ENCODE assay signal across 10 mouse cellular contexts in genomic region chr4:107637670-107638069, GRCm38 (mm10). TPM values are rescaled to one million over a fixed set of nuclear protein-coding genes. Genes with fewer than 3 reads are reported as not detected.
DNase-seq lines count a peak whose midpoint lies in the region; TF ChIP-seq lines count a peak whose summit lies in the region.
"Had no signal": no experiment of that assay in that cellular context is flagged by ENCODE, and none has a peak within 500 bp of the region (broad histone marks: within the 10 kb centered on the region; RNA-seq: fewer than 3 reads in every experiment).

No protein-coding gene starts in this region.

- no peak for TF ChIP-seq POLR2A in MEL (IDR thresholded peaks at IDR 0.05; ENCODE audit: control insufficient read depth in 1 of 2, insufficient read depth in 1 of 2, low read depth in 1 of 2, low read length in 2 of 2, poor library complexity in 1 of 2)

- no peak overlapping the region for H3K4me3 ChIP-seq in MEL (ENCODE audit: control insufficient read depth in 1 of 2, insufficient read depth in 1 of 2, low read depth in 2 of 2, low read length in 2 of 2)
- H3K4me3 ChIP-seq in midbrain, embryonic 10.5 days: no peak overlapping the region
- H3K4me3 ChIP-seq: embryonic facial prominence, embryonic 12.5 days had no signal

- TF ChIP-seq EP300 in MEL (IDR thresholded peaks at IDR 0.05; ENCODE audit: low read depth in 1 of 2, low read length in 2 of 2): no peak

- DNase-seq in heart, postnatal 4 days: peak; percentile 43
- no peak for DNase-seq in heart, adult 8-10 months (ENCODE audit: low spot score)
- peak; percentile 72 for DNase-seq in 3T3-L1 (ENCODE audit: low read depth, low spot score)
- DNase-seq in MEL (ENCODE audit: low read depth, low spot score): peak; percentile 70
- DNase-seq in embryo, embryonic 10 days (ENCODE audit: low spot score): peak; percentile 59
- peak; percentile 11 to 27 for DNase-seq in lung, adult 18-20 months
- peak; percentile 46 for DNase-seq in thymus, postnatal 0 days (ENCODE audit: low spot score)
- DNase-seq in midbrain, embryonic 10.5 days (ENCODE audit: low spot score): no peak

- no peaks in the 10 kb centered on the region for H3K27me3 ChIP-seq in MEL (ENCODE audit: control insufficient read depth in 1 of 2, insufficient read depth in 2 of 2, low read length in 2 of 2)
- no peaks in the 10 kb centered on the region for H3K27me3 ChIP-seq in midbrain, embryonic 10.5 days (ENCODE audit: low read depth, poor library complexity, severe bottlenecking)
- H3K27me3 ChIP-seq: embryonic facial prominence, embryonic 12.5 days had no signal

- no peak overlapping the region for H3K27ac ChIP-seq in MEL (ENCODE audit: control insufficient read depth, low read depth, low read length)
- no peak overlapping the region for H3K27ac ChIP-seq in midbrain, embryonic 10.5 days (replicated peaks)
- H3K27ac ChIP-seq: embryonic facial prominence, embryonic 12.5 days had no signal

- H3K79me2 ChIP-seq in MEL (ENCODE audit: control insufficient read depth, insufficient read depth, low read length, poor library complexity): no peaks in the 10 kb centered on the region

- H3K4me1 ChIP-seq in MEL (ENCODE audit: control insufficient read depth in 1 of 2, insufficient read depth in 2 of 2, low read length in 2 of 2): no peaks in the 10 kb centered on the region
- H3K4me1 ChIP-seq in midbrain, embryonic 10.5 days: 0 out of 2 replicates have a peak, but pooled peaks cover 8% of the 10 kb centered on the region

- no peaks in the 10 kb centered on the region for H3K36me3 ChIP-seq in MEL (ENCODE audit: control insufficient read depth in 1 of 2, insufficient read depth in 2 of 2, low read length in 2 of 2)
- no peaks in the 10 kb centered on the region for H3K36me3 ChIP-seq in midbrain, embryonic 10.5 days
- H3K36me3 ChIP-seq: embryonic facial prominence, embryonic 12.5 days had no signal

- peak; percentile 68 for TF ChIP-seq RAD21 in MEL (IDR thresholded peaks at IDR 0.05; ENCODE audit: low read depth, low read length)

- WGBS in midbrain, embryonic 10.5 days: 65% methylated on average over 3 of the region's 3 CpGs

- H3K9ac ChIP-seq in MEL (ENCODE audit: control insufficient read depth, low read depth, low read length, poor library complexity, severe bottlenecking): no peak overlapping the region
- H3K9ac ChIP-seq: embryonic facial prominence, embryonic 12.5 days had no signal

- TF ChIP-seq CTCF in MEL (IDR thresholded peaks at IDR 0.05 in 2 of 3, conservative IDR thresholded peaks at IDR 0.05 in 1 of 3; ENCODE audit: control insufficient read depth in 1 of 3, insufficient read depth in 1 of 3, low read depth in 2 of 3, low read length in 3 of 3, poor library complexity in 1 of 3, severe bottlenecking in 1 of 3): peak; percentile 68 to 84 (median 77)

- no peaks in the 10 kb centered on the region for H3K9me3 ChIP-seq in MEL (replicated peaks; ENCODE audit: insufficient read depth, low read length)
- no peaks in the 10 kb centered on the region for H3K9me3 ChIP-seq in midbrain, embryonic 10.5 days (replicated peaks)
- H3K9me3 ChIP-seq: embryonic facial prominence, embryonic 12.5 days had no signal

TF ChIP-seq in MEL, 35 proteins besides CTCF, POLR2A, EP300 and RAD21:
- TF ChIP-seq ZC3H11A (IDR thresholded peaks at IDR 0.05; ENCODE audit: low read depth, low read length) (peak; percentile 50; the same call in 1 of the 2 replicates), MAFK (IDR thresholded peaks at IDR 0.05; ENCODE audit: borderline replicate concordance, low read depth, low read length) (no peak), ELF1 (IDR thresholded peaks at IDR 0.05; ENCODE audit: low read depth, low read length) (no peak), SMC3 (IDR thresholded peaks at IDR 0.05; ENCODE audit: low read depth, low read length) (peak; percentile 90), NELFE (IDR thresholded peaks at IDR 0.05; ENCODE audit: low read depth, low read length) (no peak), RCOR1 (IDR thresholded peaks at IDR 0.05; ENCODE audit: low read depth, low read length) (no peak)

RNA-seq across cellular contexts. Expression of gene Dmrtb1, which starts 46.4 kb away (rescaled TPM):
- not detected for total RNA-seq in heart, postnatal 4 days (2021)
- total RNA-seq in heart, adult 8-10 months (2022): not detected
- total RNA-seq in MEL (2012; rRNA removed): not detected in 2 replicates
- polyA plus RNA-seq in MEL (2012; ENCODE audit: insufficient read depth in 1 of 2, insufficient read length in 2 of 2, low read depth in 1 of 2, low replicate concordance in 2 of 2, missing spikeins in 1 of 2): not detected
- polyA plus RNA-seq in thymus, postnatal 0 days (2015; fragmentation: Nextera tagmentation; extraction: Ambion mirVana): 0.30 and 0.43 TPM in 2 replicates
- 7.7 and 15.9 TPM in 2 replicates for polyA plus RNA-seq in midbrain, embryonic 10.5 days (2016; fragmentation: Nextera tagmentation; extraction: Ambion mirVana)
- polyA plus RNA-seq: stomach, embryonic 16.5 days had no signal

Comparison
In these comparisons a context has a peak if more than half of its experiments do, and no peak if none do; other contexts are left out.
1. DNase-seq: peak in heart, postnatal 4 days (single experiment), 3T3-L1 (single experiment), MEL (single experiment), embryo, embryonic 10 days (single experiment), lung, adult 18-20 months (2 of 2) and thymus, postnatal 0 days (single experiment); none in heart, adult 8-10 months (single experiment) and midbrain, embryonic 10.5 days (single experiment).